Mouse (Mus musculus) ovary, adult 18-20 months (tissue): ENCODE results near the gene Iqcf6.

Source experiments
- DNase-seq: peaks from one replicate; pipeline ENCODE4 v3.0.0; 2022; ENCODE audit warnings: low spot score, mixed read lengths

Gene Iqcf6

DNA sequence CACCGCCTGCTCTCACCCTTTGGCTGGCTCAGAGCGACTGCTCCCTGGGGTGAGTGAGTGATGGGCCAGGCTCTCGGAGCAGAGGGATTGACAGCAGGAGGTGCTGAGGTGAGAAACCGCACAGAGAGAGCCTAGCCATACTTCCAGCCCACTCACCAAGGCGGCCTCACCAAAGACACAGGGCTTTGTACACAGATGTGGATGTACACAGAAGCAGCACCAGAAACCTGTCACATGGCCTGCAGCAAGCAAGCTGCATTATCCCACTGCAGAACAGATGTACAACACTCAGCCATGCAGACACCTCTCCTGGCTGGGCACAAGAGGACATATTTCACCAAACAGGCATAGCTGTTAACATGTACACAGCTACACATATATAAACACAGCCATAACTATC is 31.2 kb downstream of the Iqcf6 start:
- no peak for DNase-seq

DNA sequence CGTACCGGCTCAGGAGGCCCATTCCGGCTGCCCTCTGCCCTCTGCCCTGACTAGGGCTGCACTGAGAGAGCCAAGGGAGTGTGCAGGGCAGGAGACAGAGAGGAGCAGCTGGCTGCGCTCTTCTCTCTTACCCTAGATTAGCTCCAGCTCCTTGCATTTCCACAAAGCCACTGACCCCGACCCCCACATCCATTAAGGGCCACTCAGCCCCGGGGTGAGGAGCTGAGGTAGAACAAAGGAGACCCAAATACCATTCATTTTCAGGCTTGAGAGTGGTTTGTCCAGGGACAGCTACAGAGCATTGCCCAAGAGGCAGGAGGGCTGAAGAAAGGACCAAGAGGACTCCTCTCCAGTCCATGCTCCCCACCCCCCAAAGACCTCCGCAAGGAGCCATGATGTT is 33.1 kb downstream of the Iqcf6 start:
- no peak for DNase-seq

DNA sequence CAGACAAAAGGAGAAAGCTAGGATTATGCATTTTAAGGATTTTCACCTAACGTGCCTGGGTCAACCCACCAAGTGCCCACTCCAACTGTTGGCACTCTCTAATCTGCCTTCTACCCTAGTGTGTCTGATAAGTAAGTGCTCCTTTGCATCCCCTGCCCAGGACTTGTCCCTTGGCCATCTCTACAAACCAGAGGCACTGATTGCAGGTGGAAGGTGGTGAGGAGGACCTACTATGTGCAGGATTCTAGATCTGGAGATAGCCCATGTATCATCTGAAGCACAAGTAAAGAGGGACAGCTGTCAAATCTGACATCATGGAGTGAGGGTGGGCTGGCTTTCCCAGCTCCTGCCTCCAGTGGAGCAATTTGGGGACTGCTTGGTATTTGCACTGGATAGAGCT is 33.6 kb downstream of the Iqcf6 start:
- DNase-seq = no peak

DNA sequence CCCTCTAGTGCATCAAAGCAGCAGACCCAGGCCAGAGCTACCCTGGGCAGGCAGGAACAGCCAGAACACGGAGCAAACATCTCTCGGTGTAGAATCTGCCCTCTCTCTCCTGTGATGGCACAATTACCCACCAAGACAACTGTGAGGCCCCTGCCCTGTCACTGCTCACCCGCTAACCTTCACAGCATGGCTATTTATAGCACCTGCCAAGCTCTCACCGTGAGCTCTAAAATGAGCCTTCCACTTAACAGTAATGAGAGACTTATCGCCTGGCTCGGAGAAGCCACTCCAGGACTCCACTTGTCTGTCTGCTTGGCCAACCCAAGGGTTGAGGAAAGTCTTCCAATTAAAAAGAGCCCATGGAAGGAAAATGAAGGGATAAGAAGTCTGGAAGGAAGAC is 36.8 kb downstream of the Iqcf6 start:
- no peak for DNase-seq

DNA sequence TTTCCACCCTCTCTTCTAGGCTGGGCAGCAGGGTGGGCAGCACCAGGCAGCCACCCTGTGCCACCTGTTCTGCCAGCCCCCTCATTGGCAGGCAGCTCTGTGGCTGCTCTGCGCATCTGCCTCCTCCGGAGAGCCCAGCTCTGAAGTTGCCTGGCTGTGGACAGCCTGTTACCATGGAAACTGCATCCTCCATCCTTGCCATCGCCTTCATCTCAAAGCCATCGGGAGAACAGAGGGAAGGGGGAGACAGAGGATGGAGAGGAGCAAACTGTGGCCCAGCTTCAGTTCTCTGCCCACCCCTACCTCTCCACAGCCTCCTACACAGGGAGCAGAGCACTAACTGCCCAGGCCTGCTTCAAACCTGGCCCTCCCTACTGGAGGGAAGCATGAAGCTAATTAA is 38.1 kb downstream of the Iqcf6 start:
- DNase-seq = no peak

DNA sequence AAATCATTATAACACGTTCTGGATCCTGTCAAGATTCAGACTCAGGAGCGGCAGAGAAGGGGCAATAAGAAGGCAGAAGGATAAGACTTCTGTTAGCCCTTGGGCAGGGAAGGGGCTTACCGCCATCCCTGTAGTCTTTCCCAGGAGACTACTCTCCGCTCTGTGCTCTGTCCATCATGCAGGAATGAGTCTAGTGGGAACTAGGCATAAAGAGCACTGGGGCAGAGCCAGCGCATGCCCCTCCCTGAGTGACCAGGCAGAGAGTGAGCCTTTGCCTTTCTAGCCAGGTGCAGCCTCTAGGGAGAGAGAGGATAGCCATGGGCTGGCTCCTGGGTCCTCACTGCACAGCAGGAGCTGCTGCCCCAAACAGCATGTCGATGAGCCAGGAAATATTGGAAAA is 38.5 kb downstream of the Iqcf6 start:
- no peak for DNase-seq

DNA sequence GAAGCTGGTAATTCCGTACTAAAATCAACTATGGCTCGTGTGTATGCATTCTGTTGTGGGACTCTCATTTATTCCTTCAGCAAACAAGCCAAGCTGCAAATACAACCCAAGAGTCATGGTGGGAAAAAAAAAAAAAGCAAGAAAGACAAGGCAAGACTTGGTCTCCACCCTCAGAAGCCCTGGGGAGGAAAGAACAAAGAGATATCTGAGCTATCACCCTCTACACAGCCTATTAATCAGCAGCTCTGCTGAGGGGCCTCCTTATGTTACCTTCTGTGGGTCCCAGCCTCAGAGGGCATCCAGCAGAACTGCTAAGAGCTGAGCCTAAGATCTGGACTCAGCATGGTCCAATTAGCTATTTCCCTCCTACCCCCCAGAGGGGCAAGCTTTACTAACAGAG is 47.5 kb downstream of the Iqcf6 start:
- DNase-seq = no peak

DNA sequence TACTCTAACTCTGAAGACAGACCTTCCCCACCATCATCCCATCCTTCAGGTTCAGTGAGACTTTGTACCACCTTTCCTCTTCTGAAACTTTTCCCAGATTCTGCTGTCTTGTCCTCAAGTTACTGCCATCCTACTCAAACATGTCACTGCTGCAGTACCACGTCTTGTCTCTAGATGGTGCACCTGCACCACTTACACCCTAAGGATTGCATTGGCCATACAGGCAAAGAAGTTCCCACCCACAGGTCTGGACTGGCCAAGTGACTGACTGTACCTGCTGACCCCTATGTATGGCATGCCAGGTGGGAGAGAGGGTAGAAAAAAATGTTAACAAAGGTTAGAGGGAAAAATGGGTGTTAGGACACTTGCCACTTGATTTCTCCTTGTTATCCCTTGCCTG is 49.1 kb downstream of the Iqcf6 start:
- peak; percentile 44 for DNase-seq

DNA sequence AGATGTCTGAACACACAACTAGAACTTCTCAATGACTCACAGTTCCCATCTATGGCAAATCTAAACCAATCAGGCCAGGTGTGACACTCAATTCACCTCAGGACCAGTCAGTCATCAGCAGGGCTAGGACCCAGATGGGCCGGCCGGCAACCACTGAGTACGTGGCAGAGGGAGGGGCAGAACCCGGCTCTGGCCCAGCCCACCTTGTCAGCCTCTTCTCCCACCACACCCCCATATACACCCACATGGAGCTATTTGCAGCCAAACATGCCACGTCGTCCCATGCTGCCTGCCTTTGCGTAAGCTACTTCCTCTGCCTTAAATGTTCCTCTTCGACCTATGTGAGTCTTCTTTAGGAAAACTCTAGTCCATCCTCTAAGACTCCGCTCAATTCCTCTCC is 49.6 kb downstream of the Iqcf6 start:
- DNase-seq = no peak

DNA sequence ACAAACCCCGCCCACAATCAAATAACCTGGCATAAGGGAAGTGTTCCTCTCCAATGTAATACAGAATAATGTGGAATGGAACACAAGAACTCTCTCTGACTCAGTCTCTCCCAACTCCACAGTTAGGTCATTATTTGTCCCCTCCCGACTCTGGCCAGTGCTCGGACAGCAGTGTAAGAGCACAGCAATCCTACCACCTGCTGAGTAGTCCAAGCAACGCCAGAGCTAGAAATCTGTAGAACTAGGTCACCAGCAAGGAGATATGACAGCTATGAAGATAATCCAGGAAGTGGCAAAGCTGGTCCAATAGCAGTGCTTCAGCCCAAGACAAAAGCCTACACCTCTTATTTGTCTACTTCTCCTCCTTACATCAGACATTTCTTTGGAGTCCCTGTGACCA is 50.2 kb downstream of the Iqcf6 start:
- no peak for DNase-seq
